Mouse (Mus musculus) common myeloid progenitor, adult 5-6 weeks (primary cell): Measurements from ENCODE around the gene Misp. TPM values are rescaled to one million over a fixed set of nuclear protein-coding genes. Genes with fewer than 3 reads are reported as not detected.

ENCODE experiments used
- ATAC-seq: replicated peaks from 2 replicates; pipeline ENCODE4 v1.8.0; 2016; ENCODE audit warnings: low read depth, mild to moderate bottlenecking, moderate TSS enrichment, inconsistent platforms; ENCODE audit not compliant: poor library complexity, severe bottlenecking
- total RNA-seq: library from RNA; stranded (forward); fragments of 200-1000, 187-1606 nt; gene quantifications from 2 replicates; pipeline ENCODE4 v1.2.3, GENCODE M21; 2017

The Misp gene
- total RNA-seq, 1 experiment from 2014 or later, result not detected

GRCm38 (mm10) chr10:79793738-79794490, 26.9 kb upstream of the Misp start:
- no peak for ATAC-seq

- no peak for ATAC-seq
These were observed 26.3 kb upstream of the Misp start for GRCm38 (mm10) chr10:79794491-79794931.

GRCm38 (mm10) chr10:79795905-79796304, 24.9 kb upstream of the Misp start:
- no peak for ATAC-seq

GRCm38 (mm10) chr10:79797326-79797725, 23.5 kb upstream of the Misp start:
- ATAC-seq, result peak; percentile 27

- ATAC-seq, result peak; percentile 88
These were observed 22.4 kb upstream of the Misp start for GRCm38 (mm10) chr10:79798289-79798928.

- ATAC-seq, result no peak
These were observed 20.3 kb upstream of the Misp start for GRCm38 (mm10) chr10:79800508-79800907.

GRCm38 (mm10) chr10:79801837-79802236, 19.0 kb upstream of the Misp start:
- no peak for ATAC-seq

- no peak for ATAC-seq
These were observed 18.3 kb upstream of the Misp start for GRCm38 (mm10) chr10:79802331-79802971.

GRCm38 (mm10) chr10:79803716-79804323, 17.0 kb upstream of the Misp start:
- no peak for ATAC-seq

- ATAC-seq, result no peak
These were observed 15.2 kb upstream of the Misp start for GRCm38 (mm10) chr10:79805636-79806035.

GRCm38 (mm10) chr10:79806331-79806730, 14.5 kb upstream of the Misp start:
- ATAC-seq, result no peak

- no peak for ATAC-seq
These were observed 13.8 kb upstream of the Misp start for GRCm38 (mm10) chr10:79806972-79807371.

- ATAC-seq, result no peak
These were observed 13.0 kb upstream of the Misp start for GRCm38 (mm10) chr10:79807826-79808225.

- ATAC-seq, result no peak
These were observed 12.1 kb upstream of the Misp start for GRCm38 (mm10) chr10:79808728-79809127.

GRCm38 (mm10) chr10:79811736-79812637, 8.8 kb upstream of the Misp start:
- ATAC-seq, result peak; percentile 93

GRCm38 (mm10) chr10:79814271-79814842, 6.4 kb upstream of the Misp start:
- ATAC-seq, result no peak

- no peak for ATAC-seq
These were observed 4.9 kb upstream of the Misp start for GRCm38 (mm10) chr10:79815671-79816494.

GRCm38 (mm10) chr10:79817111-79817510, 3.7 kb upstream of the Misp start:
- ATAC-seq, result no peak

GRCm38 (mm10) chr10:79818225-79818624, 2.6 kb upstream of the Misp start:
- ATAC-seq, result no peak
